Mouse (Mus musculus) limb, embryonic 11.5 days (tissue): ENCODE data around the gene Tada1. TPM values are rescaled to one million over a fixed set of nuclear protein-coding genes. Genes with fewer than 3 reads are reported as not detected.

Source experiments
- polyA plus RNA-seq: library from polyadenylated mRNA; unstranded; fragments of >200 nt; fragmentation: Nextera tagmentation; extraction: Ambion mirVana; gene quantifications from 2 replicates; pipeline ENCODE4 v1.2.1, GENCODE M21; 2014

Tada1 gene
- polyA plus RNA-seq, 1 experiment from 2014 or later: 67.8 TPM

Other genes starting within 250 kb of the Tada1 start
- gene Gpa33, start 248.9 kb upstream of the Tada1 start, polyA plus RNA-seq: 0.08 and 0.16 TPM in 2 replicates
- gene Mael, start 140.3 kb upstream of the Tada1 start, polyA plus RNA-seq: not detected in 2 replicates
- gene Ildr2, start 125.0 kb upstream of the Tada1 start, polyA plus RNA-seq: 0.64 and 0.77 TPM in 2 replicates
- 24.3 and 29.1 TPM in 2 replicates for gene Pogk, start 30.8 kb downstream of the Tada1 start, polyA plus RNA-seq
- not detected in 2 replicates for gene Gm4846, start 118.5 kb downstream of the Tada1 start, polyA plus RNA-seq